Mouse (Mus musculus) E14TG2a.4 (cell line): ENCODE data around the gene Aldh1a3.

Source experiments
- CTCF ChIP-seq: conservative IDR thresholded peaks from 2 replicates; pipeline ENCODE4 v1.5.1; 2014; ENCODE audit warnings: low read length
- POU5F1 ChIP-seq: IDR thresholded peaks from 2 replicates; pipeline ENCODE4 v1.6.1; 2014; ENCODE audit warnings: low read length, borderline replicate concordance

DNA sequence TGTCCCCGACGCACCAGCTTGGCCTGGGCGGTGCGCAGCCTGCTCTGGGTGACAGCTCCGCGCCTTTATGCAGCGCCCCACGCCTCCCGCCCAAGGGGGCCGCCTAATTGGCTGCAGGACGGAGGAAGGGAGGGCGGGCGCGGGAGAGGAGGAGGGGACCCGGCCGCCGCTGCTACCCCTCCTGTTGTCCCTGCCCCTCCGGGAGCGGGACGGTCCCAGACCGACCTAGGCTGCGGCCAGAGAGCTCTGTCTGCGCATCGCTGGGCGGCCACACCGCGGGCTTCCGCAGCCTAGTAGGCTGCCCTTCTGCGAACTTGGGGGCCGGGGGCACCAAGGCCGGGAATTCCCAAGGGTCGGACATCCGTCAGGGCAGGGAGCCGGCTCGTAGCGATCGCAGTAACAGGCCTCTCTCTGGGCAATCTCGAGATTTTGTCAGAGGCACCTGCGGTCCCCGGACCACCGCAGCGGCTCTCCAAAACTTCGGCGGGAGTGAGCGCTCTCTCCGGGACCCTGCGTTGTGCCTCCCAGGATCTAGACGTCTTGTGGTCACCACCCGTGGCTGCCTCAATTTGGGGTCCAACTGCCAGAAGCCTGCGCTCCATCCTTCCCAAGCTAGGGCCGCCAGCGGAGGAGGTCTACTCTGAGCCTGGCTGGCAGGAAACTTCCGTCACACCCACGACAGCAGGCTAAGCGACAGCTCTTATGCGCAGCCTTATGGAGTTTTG lies at the start of gene Aldh1a3:
- TF ChIP-seq CTCF: no peak
- no peak for TF ChIP-seq POU5F1
